Mouse (Mus musculus): ENCODE measurements around the gene Lgals2.

- TF ChIP-seq EP300 (IDR thresholded peaks at IDR 0.05; ENCODE audit: low read depth) = no peak
- TF ChIP-seq CTCF (IDR thresholded peaks at IDR 0.05; ENCODE audit: low read depth) = no peak
These were observed 8.5 kb upstream of the Lgals2 start for GRCm38 (mm10) chr15:78863852-78864253.
